Mouse (Mus musculus): ENCODE measurements at regions not wholly inside any gene's neighbourhood (a gene's known extent, or its start where the extent isn't known, plus 50 kb on each side); places are given as distances from the start of the nearest gene placed in this dataset.
"Not testable (repeated sequence)": the region's sequence is repeated elsewhere in the genome, so short reads cannot be mapped to it uniquely, and the experiment has no call there.

DNA sequence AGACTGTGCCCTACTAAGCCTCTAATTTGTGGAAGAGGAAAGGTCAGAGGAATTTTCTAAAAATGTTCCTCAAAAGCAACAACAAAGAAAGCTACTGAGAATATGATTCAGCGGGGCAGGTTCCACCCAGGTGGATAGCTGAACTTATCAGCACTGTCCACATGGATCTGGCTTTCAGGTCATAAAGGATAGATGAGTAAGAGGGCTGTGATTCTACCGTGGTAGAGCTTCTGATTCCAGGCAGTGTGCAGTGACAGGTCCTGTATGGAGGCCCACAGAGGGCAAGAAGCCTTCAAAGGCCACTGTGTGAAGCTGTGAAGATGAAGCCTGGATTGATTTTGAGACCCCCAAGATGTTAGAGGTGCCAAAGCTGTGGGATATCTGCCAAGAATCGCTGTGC is 51.8 kb downstream of the Teddm3 start:
- DNase-seq = not testable (repeated sequence)

DNA sequence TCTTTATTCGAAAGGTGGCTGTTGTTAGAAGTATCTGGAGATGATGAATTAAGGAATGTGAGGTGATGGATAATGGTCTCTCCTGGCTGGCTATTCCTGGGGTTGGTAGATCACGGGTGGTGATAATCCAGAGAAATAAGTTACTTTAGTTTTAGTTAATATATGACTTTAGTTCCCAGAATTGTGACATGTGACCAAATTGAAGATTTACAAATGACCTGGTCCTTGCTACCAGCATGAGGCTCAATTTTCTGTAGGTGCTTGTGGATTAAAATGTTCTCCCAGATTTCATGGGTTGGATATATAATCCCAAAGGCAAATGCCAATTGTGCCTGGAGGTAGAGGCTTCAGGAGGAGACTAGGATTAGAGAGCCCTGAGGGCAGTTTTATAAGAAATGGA is 53.7 kb downstream of the Teddm3 start:
- DNase-seq = not testable (repeated sequence)

DNA sequence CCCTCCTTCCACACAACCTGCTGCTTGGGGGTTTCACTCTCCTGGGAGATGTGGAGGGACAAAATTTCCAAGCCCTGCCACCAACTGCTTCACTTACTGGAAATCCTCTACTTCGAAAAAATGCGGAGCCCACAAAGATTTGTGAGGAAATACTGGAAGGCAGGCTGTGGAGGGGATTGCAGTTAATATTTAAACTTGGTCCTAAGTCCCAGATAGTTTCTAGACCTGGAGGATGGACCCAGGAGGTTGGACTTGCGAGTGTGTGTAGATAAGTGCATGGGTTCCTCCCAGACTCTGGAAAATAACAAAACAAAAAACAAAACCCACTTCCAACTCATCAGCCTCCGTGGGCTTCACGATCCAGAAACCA is 79.0 kb downstream of the Teddm3 start:
- DNase-seq = no peak

DNA sequence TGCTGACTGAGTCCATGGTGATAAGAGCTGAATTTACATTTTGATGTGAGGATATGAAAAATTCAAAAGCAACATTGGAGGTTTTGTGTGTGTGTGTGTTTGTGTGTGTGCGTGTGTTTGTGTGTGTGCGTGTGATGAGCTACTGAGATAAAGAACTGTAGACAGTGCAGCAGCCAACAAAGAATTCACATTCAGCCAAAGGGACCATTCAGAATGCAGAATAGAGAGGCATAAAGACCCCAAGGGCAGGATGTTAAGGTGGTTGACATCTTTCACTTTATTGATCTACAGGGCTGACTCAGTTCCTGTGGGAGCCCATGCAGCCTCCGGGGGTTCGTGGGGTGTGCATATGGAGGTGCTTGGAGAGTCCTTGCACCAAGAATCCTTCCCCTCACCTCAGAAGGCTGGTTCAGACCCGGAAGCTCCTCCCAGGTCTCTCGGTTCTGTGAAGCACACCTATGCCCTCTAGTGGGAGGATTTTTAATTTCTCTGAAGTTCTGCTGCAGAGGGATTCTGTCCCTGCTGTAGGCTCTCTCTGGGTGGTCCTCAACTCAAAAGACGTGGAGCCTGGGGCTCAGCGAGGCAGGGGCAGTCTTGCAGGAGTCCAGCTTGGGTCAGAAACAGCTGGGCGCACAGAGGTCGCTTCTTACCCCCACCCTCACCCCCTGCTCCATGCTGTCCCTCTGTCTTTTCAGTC is 79.6 kb downstream of the Teddm3 start:
- DNase-seq = peak; percentile 4 to 7

DNA sequence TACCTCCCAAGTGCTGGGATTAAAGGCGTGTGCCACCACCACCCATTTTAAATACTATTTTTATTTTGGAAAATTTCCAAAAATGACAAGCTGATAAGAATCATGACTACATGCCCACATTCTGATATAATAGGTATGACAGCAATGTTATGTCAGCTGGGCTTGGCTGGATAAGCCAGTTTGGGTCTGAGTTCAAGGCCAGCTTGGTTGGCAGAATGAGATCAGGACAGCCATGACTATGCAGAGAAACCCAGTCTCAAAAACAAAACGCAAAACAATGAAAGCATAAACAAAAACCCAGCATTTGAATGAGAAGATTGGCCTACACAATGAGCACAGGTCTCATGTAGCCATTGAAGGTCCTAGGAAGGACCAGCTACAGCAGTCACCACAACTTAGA is 93.6 kb downstream of the Teddm3 start:
- DNase-seq = no peak

DNA sequence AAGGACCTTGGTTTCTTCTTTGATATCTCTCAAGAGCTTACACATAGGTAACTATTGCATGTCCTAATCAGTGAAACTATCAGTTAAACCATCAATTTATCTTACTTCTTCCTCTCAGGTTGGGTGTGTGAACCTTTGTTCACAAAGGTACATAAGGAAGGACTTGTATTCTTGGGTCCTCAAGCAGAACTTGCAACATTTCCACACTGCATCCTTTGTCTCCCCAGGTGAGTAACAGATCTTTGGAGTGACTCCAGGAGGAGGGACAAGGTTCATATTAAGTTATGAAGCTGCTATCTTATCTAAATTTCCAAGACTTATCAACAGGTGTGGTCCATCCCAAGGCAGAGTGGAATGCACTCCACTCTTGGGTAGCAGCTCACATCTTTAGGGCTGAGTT is 99.0 kb downstream of the Teddm3 start:
- DNase-seq = no peak

DNA sequence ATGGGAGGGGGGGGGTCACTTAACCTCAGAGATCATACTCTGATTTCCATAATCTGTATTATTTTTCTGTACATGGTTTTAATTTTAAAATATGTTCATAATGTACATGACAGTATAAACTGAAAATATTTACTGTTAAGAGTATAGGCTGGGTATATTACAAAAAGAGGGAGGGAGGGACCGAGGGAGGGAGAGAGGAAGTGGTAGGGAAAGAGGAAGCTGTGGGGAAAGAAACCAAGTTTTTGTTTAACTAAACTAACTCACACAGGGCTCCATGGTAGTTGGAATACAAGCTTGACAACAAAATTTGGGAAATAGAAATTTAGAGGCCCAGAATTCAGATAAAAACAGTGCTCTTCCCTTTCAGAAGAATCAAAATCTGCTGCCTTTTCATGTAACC is 131.7 kb downstream of the Teddm3 start:
- DNase-seq = not testable (repeated sequence)

DNA sequence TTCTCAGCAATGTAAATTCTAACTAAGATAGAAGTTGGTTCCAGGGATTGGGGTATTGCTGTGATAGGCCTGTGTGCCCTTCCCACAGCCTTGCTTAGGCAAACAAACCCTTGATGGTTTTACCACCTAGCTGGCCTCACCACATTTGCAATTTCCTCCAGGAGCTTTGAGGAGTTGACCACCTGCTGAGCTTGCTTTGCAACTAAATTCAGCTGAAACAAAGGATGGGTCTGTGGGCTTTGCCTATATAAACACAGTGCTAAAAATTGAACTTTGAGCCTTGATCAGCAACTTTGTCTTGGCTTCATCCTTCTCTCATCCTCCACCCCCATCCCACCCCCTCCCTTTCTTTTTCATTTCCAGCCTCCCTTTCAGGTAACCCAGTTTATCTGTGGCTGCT is 148.9 kb downstream of the Teddm3 start:
- no peak for DNase-seq

DNA sequence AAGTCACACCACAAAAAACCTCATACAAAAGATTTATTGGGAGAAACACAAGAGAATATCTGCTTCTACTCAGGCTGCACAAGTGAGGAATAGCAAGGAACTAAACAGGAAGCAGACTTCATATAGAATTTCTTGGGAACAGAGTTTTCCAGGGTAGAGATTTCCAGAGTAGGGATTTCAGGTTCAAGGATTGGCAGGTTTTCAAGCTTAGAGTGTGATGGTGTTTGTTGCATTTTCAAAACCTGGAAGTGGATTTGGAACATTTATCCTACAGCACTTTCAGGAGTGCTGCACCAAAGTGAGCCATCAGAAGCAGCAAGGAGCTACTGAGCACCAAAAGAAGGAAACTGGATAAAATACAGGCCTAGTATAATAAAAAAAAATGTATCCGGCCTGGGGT is 152.7 kb downstream of the Teddm3 start:
- no peak for DNase-seq

DNA sequence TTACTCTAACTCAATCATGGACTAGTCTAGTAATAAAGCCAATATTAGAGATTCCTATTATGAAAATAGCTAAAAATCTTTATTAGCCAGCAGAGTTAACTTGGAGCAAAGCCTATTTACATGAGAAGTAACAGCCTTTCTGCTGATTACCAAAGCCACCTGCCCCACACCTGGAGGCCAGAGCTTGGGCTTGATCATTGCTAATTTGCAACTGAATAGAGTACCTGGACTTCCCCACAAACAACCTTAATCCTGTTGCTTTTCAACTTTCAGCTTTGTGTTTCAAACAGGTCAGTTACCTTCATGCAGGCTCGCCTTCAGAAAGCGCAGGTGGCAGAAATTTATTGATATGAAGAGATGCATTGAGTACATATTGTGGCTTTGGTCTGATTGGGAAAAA is 163.3 kb downstream of the Teddm3 start:
- no peak for DNase-seq

DNA sequence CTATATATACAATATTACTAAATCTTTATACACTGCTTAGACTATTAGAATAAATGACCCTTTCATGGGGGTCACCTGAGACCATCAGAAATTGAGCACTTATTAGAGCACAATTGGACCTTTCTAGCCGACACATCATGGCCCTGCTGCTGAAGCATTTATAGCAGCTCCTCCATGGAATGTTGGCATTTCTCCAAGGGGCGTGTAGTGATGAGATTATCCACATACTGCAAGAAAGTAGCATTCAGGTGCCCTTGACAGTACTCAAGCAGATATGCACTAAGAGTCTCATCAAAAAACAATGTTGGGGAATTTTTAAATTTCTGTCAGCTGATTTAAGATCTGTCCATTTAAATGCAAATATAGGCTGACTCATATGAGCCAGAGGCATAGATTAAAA is 178.4 kb downstream of the Teddm3 start:
- DNase-seq = no peak

DNA sequence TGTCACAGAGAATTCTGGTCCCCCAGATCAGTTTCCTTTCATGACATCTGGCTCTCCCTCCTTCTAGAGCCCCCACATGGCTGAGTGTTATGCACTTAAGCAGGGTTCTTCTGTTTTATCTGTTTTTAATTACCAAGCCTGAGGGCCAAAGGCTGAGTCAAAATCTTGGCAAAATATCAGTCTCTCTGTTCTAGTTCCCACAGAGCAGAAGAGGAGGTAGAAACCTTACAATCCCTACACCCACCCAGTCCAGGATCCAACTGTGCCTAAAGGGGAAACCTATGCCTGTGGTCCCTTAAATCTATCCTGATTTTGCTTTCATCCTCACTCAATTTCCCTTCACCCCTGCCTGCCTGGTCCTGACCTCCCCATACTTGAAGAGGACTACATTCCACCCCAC is 181.4 kb downstream of the Teddm3 start:
- DNase-seq = no peak

DNA sequence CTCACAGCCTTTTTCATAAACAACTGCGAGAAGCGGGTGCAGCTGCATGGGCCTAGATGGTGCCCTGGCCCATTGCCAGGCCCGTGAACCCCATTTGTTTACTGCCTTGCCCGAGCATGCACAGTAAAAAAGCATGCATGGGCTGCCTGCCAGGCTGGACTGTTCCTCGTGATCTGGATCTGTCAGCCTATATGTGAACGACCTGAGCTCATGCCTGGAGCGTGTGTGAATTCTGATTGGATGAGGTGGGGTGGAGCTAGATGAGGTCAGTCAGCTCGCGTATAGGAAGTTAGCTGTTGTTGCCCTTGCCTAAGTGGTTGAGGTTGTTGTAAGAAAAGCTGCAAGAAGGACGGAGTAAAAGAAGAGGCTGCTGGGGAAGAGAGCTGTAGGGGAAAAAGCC is 194.9 kb downstream of the Teddm3 start:
- DNase-seq = peak in 1 of 2 experiments; percentile 10

DNA sequence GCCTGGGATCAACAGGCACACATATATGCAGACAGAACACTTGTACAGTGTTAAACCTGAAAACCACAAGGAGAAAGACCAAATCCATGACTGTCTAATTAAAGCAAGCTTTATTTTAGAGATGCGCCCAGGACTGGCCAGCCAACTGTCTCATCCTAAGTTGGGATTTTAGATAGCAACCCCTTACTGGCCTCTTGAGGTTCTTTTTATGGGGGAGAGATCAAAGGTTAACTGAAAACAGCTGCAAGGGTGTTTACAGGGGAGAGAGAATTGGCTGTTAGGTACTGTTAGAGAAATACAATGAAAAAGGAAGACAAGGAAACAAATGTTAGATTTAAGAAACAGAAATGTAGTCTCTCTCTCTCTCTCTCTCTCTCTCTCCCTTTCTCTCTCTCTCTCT is 202.4 kb upstream of the Thpo start:
- no peak for DNase-seq

DNA sequence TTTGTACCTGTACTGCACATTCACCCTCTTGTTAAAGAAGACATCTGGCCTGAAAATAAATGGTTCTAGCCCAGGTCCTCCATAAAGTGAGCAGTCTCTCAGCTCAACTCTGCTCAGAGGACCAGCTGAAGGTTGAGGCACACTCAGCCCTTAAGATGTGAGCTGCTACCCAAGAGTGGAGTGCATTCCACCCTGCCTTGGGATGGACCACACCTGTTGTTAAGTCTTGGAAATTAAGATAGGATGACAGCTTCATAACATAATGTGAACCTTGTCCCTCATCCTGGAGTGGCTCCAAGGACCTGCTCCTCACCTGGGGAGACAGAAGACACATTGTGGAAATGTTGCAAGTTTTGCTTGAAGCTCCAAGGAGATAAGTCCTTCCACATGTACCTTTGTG is 200.5 kb upstream of the Thpo start:
- DNase-seq = not testable (repeated sequence)

DNA sequence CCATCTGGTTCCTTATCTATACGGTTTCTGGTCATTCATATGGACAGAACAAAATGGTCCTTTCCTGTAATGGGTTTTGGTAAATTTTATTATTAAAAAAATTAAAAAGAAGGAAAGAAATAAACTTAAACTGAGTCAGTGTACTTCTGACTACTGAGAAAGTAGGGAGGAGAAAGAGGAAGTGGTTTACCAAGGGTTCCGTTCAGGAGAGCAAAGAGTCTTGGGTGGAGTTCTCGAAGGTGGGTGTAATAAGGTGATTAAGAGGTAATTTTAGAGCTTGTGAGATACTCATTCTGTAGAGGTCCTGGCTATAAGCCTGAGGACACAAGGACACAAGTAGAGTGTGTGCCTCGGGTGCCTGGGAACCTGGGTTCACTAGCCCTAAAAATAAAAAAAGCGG is 195.7 kb upstream of the Thpo start:
- not testable (repeated sequence) for DNase-seq

DNA sequence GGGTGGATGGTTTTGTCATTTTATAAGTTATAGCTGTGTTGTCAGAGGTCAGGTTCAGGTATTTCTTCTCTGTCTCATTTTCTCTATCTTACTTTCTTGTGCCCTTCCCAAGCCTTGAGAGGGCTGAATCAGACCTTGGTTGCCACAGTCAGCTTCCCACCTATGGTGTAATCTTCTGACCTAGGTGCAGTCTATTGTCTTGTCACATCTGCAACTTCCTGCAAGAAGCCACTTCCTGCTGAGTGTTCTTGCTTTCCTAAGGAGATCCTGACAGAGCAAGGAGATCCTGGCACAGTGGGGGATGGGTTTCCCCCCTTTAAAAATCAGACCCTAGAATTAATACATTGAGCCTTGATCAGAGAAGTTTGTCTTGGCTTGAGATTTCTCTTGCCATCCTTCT is 191.5 kb upstream of the Thpo start:
- not testable (repeated sequence) for DNase-seq

DNA sequence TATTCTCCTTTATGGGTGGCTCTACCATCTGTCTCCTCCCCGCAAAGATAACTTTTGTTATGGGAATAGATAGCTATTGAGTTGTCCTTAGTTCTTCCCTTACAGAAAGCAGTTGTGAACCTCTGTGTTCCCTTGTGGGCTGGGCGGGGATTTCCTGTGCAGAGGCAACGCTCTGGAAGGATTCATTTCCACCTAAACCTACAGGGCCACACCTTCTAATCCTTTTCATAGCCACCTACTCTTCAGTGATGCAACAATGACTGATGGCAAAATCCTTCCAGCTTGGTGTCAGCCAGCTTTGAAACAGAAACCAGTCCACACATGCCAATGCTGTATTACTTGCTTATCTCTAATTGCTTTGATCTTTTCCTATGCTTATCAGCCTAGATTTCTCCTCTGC is 176.6 kb upstream of the Thpo start:
- DNase-seq = not testable (repeated sequence)

DNA sequence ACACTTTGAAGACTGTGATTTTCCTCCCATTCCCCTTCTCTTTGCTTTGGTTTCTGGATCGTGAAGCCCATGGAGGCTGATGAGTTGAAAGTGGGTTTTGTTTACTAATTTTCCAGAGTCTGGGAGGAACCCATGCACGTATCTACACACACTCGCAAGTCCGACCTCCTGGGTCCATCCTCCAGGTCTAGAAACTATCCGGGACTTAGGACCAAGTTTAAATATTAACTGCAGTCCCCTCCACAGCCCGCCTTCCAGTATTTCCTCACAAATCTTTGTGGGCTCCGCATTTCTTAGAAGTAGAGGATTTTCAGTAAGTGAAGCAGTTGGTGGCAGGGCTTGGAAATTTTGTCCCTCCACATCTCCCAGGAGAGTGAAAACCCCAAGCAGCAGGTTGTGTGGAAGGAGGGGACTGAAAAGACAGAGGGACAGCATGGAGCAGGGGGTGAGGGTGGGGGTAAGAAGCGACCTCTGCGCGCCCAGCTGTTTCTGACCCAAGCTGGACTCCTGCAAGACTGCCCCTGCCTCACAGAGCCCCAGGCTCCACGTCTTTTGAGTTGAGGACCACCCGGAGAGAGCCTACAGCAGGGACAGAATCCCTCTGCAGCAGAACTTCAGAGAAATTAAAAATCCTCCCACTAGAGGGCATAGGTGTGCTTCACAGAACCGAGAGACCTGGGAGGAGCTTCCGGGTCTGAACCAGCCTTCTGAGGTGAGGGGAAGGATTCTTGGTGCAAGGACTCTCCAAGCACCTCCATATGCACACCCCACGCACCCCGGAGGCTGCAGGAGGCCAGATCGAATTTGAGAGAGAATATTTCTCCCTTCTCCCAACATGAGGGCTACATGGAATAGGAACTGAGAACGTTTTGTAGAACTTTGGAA is 174.4 kb upstream of the Thpo start:
- not testable (repeated sequence) for DNase-seq

DNA sequence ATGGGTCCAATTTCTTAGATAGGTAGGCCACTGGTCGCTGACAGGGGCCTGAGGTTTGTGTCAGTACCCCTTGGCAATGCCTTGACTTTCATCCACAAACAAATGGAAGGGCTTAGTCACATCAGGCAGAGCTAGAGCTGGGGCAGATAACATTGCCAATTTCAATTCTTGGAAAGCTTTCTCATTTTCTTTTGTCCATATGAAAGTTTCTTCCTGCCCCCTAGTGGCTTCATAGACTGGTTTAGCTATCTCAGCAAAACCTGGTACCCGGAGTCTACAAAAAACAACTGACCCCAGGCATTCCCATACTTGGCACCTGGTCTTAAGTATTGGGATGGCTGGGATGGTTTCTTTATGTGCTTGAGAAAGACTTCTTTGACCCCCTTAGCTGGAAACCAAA is 161.4 kb upstream of the Thpo start:
- DNase-seq = no peak

DNA sequence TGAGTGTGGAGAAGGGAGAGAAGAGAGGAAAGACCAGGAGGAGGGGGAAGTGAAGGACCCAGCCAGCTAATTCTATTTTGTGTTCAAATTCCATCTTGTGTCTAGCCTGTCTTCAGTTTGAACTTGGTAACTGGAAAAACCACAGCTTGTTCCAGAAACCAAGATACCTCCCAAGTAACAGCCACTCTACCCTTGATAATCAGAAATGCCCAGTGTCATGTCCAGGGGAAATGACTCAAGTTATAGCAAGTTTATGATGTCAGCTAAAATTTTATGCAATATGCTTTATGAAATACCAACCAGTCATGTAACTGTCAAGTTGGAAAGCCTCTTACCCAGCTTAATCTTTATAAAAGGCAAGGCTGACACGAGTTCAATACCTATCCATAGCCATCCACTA is 137.4 kb upstream of the Thpo start:
- DNase-seq = no peak

DNA sequence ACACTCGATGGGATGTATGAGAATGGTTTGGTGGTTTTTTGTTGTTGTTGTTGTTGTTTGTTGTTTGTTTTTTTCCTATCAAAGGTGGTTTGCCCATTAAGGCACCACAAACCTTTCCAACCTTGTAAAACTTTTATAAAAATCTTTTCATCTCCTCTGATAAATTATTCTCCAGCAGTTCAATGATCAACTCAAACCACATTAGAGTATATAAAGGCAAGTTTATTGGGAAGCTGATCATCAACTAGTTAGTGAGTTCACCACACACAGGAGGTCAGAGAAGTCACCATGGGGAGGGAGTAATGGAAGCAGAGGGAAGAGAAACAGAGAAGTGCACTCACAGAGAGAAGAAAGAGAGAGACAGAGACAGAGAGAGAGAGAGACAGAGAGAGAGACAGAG is 132.5 kb upstream of the Thpo start:
- no peak for DNase-seq

DNA sequence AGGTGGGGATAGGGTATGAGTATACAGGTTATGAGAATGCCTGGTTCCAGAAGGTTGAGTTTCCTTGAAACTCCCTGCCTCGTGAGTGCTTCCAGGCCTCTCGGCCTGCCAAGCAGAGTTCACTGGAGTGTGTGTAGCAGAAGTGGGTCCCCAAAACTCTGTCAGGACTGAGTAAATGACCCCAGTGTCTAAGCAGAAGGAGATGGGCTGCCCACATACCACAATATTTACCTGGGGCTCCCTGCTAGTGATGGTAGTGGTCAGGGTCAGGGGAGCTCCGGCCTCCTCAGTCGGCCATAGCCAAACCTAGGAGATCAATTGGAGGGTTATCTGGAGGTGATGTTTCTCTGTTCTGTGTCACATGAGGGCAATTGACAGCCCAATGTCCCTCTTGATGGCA is 126.9 kb upstream of the Thpo start:
- DNase-seq = no peak

DNA sequence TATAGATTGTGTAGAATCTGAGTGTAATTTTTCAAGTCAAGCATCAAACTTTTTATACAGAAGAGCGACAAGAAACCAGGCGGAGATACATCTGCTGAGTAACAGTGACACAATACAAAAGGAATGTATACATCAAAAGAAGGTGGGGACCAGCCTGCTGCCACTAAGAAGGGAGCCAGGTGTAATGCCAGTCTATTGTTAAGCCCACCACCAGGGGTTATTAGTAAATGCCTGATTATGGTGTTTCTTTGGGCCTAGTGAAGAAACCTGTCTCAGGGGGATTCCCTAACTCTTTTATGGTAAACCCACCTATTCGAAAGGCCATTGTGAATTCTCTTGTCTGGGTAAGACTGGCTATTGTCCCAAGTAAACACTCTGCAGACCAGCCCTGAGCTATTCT is 126.3 kb upstream of the Thpo start:
- DNase-seq = not testable (repeated sequence)

Data from thymus, adult 18-20 months (tissue).